Mouse (Mus musculus) brain, embryonic 14.5 days (tissue): ENCODE measurements around the gene Alg12.

Source experiments
- CTCF ChIP-seq: fragments of 200-500 bp; IDR thresholded peaks from 2 replicates; pipeline ENCODE4 v1.5.1; 2012; ENCODE audit warnings: inconsistent platforms, mild to moderate bottlenecking, moderate library complexity, borderline replicate concordance; ENCODE audit not compliant: insufficient read depth, insufficient read length; ENCODE audit errors: extremely low read depth
- POLR2A ChIP-seq: fragments of 200-500 bp; IDR thresholded peaks from 2 replicates; pipeline ENCODE4 v1.6.1; 2012; ENCODE audit warnings: mild to moderate bottlenecking, inconsistent platforms, borderline replicate concordance; ENCODE audit not compliant: poor library complexity, insufficient read depth, insufficient read length, severe bottlenecking; ENCODE audit errors: extremely low read depth

GRCm38 (mm10) chr15:88851076-88851475 lies 32.0 kb upstream of the Alg12 start:
- TF ChIP-seq CTCF (no peak), POLR2A (no peak)
